Mouse (Mus musculus) limb, embryonic 14.5 days (tissue): Measurements from ENCODE around the gene Zfy1. TPM values are rescaled to one million over a fixed set of nuclear protein-coding genes. Genes with fewer than 3 reads are reported as not detected.
A peak's percentile ranks its signal among the peaks of the same experiment; 100 is the strongest.
"Not testable (repeated sequence)": the region's sequence is repeated elsewhere in the genome, so short reads cannot be mapped to it uniquely, and the experiment has no call there.

ENCODE experiments used
- ATAC-seq: fragments of 200-750 bp; cut with Nextera tagmentation; 2 replicates; pipeline ENCODE4 v1.8.0; 2017; ENCODE audit warnings: low read depth, moderate number of reproducible peaks, moderate TSS enrichment; ENCODE audit not compliant: low FRiP score
- DNase-seq: peaks from one replicate; pipeline ENCODE4 v3.0.0-alpha.2; 2015; ENCODE audit warnings: low spot score
- H3K27ac ChIP-seq: fragments of 300-500 bp; sonication (generic); replicated peaks from 2 replicates; pipeline ENCODE4 v1.5.1; 2014; ENCODE audit warnings: low read depth, mild to moderate bottlenecking, low read length, moderate library complexity, mixed read lengths
- H3K27me3 ChIP-seq: fragments of 300-500 bp; sonication (generic); 2 replicates; pipeline ENCODE4 v1.6.1; 2014; ENCODE audit warnings: low read length, mixed read lengths; ENCODE audit not compliant: control insufficient read depth, insufficient read depth
- H3K36me3 ChIP-seq: fragments of 300-500 bp; sonication (generic); 2 replicates; pipeline ENCODE4 v1.6.1; 2014; ENCODE audit warnings: mild to moderate bottlenecking, low read length, moderate library complexity, mixed read lengths; ENCODE audit not compliant: control insufficient read depth, insufficient read depth
- H3K4me1 ChIP-seq: fragments of 300-500 bp; sonication (generic); 2 replicates; pipeline ENCODE4 v1.6.1; 2014; ENCODE audit warnings: antibody characterized with exemption, low read length, mixed read lengths; ENCODE audit not compliant: control insufficient read depth, insufficient read depth
- H3K4me2 ChIP-seq: fragments of 300-500 bp; sonication (generic); replicated peaks from 2 replicates; pipeline ENCODE4 v1.6.1; 2014; ENCODE audit warnings: low read depth, mild to moderate bottlenecking, low read length, moderate library complexity; ENCODE audit not compliant: severe bottlenecking
- H3K4me3 ChIP-seq: fragments of 300-500 bp; sonication (generic); replicated peaks from 2 replicates; pipeline ENCODE4 v1.5.1; 2014; ENCODE audit warnings: low read length
- H3K9ac ChIP-seq: fragments of 300-500 bp; sonication (generic); 2 replicates; pipeline ENCODE4 v1.6.1; 2014; ENCODE audit warnings: mild to moderate bottlenecking, low read depth, low read length, moderate library complexity; ENCODE audit not compliant: severe bottlenecking
- H3K9me3 ChIP-seq: fragments of 300-500 bp; sonication (generic); 2 replicates; pipeline ENCODE4 v1.6.1; 2016; ENCODE audit warnings: low read length; ENCODE audit not compliant: control insufficient read depth
- POLR2A ChIP-seq: fragments of 200-500 bp; IDR thresholded peaks from 2 replicates; pipeline ENCODE4 v1.8.0; 2012; ENCODE audit warnings: inconsistent platforms, mild to moderate bottlenecking, moderate library complexity, borderline replicate concordance; ENCODE audit not compliant: insufficient read depth, insufficient read length; ENCODE audit errors: extremely low read depth
- WGBS: fragments of 180-500 bp; shearing (Covaris S2); extraction: QIAGEN DNeasy Blood & Tissue Kit; methylation state at CpG from one replicate; pipeline ENCODE4 v1.1.7; 2014; 5-methylcytosine and 5-hydroxymethylcytosine counted together
- polyA plus RNA-seq, 2 experiments: library from polyadenylated mRNA; depleted of rRNA in 1 of 2; stranded (reverse) in 1 of 2; unstranded in 1 of 2; fragments of >200 nt; fragmentation: Nextera tagmentation in 1 of 2; extraction: Ambion mirVana in 1 of 2; gene quantifications; 2 replicates each; pipeline versions ENCODE4 v1.2.1 to v1.2.3; 2012 to 2014

Gene Zfy1
- polyA plus RNA-seq (2012; rRNA removed) (not detected in 2 replicates), polyA plus RNA-seq (2014; fragmentation: Nextera tagmentation; extraction: Ambion mirVana) (not detected in 2 replicates)

- H3K9me3 ChIP-seq, H3K36me3 ChIP-seq, DNase-seq, H3K4me3 ChIP-seq, H3K4me2 ChIP-seq, H3K9ac ChIP-seq, ATAC-seq, H3K27me3 ChIP-seq, H3K27ac ChIP-seq, H3K4me1 ChIP-seq: not testable (repeated sequence)
- 98% methylated on average over 5 of the region's 11 CpGs for WGBS
Measured at GRCm38 (mm10) chrY:797309-797708, at the start of gene Zfy1. Gene Zfy1 (minus strand): TSS chrY:797409.

GRCm38 (mm10) chrY:818396-818795, 21.2 kb upstream of the Zfy1 start, which contains the start of gene Uba1y:
Gene Uba1y (plus strand): TSS chrY:818649.
- DNase-seq (no peak), ATAC-seq (no peak)
- TF ChIP-seq POLR2A = no peak
- no peaks in the 10 kb centered on the region for H3K9me3 ChIP-seq
- no peaks in the 10 kb centered on the region for H3K36me3 ChIP-seq
- no peaks in the 10 kb centered on the region for H3K4me1 ChIP-seq
- H3K9ac ChIP-seq = no peak within 1 kb of the TSS
- H3K27ac ChIP-seq = no peak within 1 kb of the TSS
- no peaks in the 10 kb centered on the region for H3K27me3 ChIP-seq
- H3K4me2 ChIP-seq = no peak within 1 kb of the TSS
- H3K4me3 ChIP-seq = no peak within 1 kb of the TSS
- 94% methylated on average over 10 of the region's 15 CpGs for WGBS

GRCm38 (mm10) chrY:808991-809661, 11.9 kb upstream of the Zfy1 start:
- WGBS = 0% methylated on average over 6 of the region's 15 CpGs
- peak; percentile 77; the same call in 1 of the 2 replicates for ATAC-seq
- TF ChIP-seq POLR2A = no peak
- Histone ChIP-seq H3K4me3 (peak overlapping the region; percentile 21), H3K9ac (0 out of 2 replicates have a peak overlapping the region, but pooled peaks have one; percentile 12), H3K27ac (no peak overlapping the region), H3K4me1 (no peaks in the 10 kb centered on the region), H3K4me2 (peak overlapping the region; percentile 37), H3K9me3 (no peaks in the 10 kb centered on the region), H3K27me3 (no peaks in the 10 kb centered on the region), H3K36me3 (no peaks in the 10 kb centered on the region)
- peak; percentile 16 for DNase-seq

Other genes starting within 250 kb of the Zfy1 start
- gene Uba1y, start 21.2 kb upstream of the Zfy1 start, polyA plus RNA-seq (2012; rRNA removed) = not detected in 2 replicates
- not detected in 2 replicates for gene Uba1y, start 21.2 kb upstream of the Zfy1 start, polyA plus RNA-seq (2014; fragmentation: Nextera tagmentation; extraction: Ambion mirVana)
- gene Kdm5d, start 100.4 kb upstream of the Zfy1 start, polyA plus RNA-seq (2012; rRNA removed) = 3.0 and 18.8 TPM in 2 replicates
- gene Kdm5d, start 100.4 kb upstream of the Zfy1 start, polyA plus RNA-seq (2014; fragmentation: Nextera tagmentation; extraction: Ambion mirVana) = 19.7 TPM in 1 of 2 replicates, not detected in the other
- 5.2 and 48.5 TPM in 2 replicates for gene Eif2s3y, start 213.1 kb upstream of the Zfy1 start, polyA plus RNA-seq (2012; rRNA removed)
- gene Eif2s3y, start 213.1 kb upstream of the Zfy1 start, polyA plus RNA-seq (2014; fragmentation: Nextera tagmentation; extraction: Ambion mirVana) = 49.2 TPM in 1 of 2 replicates, not detected in the other